Mouse (Mus musculus) liver, embryonic 14.5 days (tissue): Measurements from ENCODE around the gene Atp6v0a4.

ENCODE experiments used
- CTCF ChIP-seq: IDR thresholded peaks from 2 replicates; pipeline ENCODE4 v1.5.1; 2016; ENCODE audit warnings: antibody characterized with exemption, low read depth, control low read depth
- EP300 ChIP-seq: IDR thresholded peaks from 2 replicates; pipeline ENCODE4 v1.6.1; 2016; ENCODE audit warnings: antibody characterized with exemption, low read depth

DNA sequence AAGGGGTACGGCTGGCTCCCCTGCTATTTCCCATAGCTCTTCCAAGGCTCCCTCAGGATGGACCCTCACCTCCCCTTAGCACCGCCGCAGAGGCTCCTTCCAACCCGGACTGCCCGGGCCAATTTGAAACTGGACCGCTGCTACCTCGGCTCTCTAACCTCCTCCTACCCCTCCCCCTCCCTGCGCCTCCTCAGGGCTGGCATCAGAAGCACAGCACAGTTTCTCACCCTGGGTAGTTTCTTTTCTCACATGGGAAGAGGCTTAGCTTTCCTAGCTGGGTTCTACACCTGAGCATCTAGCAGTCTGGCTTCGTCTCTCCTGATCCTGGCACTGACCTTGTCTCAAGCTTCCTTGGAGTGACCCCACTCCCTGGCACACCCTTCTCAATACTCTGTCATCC lies 14.5 kb downstream of the Atp6v0a4 start:
- TF ChIP-seq CTCF (no peak), EP300 (no peak)
